Mouse (Mus musculus) lung, adult 2 months (tissue): ENCODE results near the gene Tssk1. TPM values are rescaled to one million over a fixed set of nuclear protein-coding genes. Genes with fewer than 3 reads are reported as not detected.
A peak's percentile ranks its signal among the peaks of the same experiment; 100 is the strongest.

Experiments
- DNase-seq: peaks from one replicate; pipeline ENCODE4 v3.0.0; 2022
- H3K4me1 ChIP-seq: fragments of 200-500 bp; 2 replicates; pipeline ENCODE4 v1.6.1; 2011; ENCODE audit warnings: low read length; ENCODE audit not compliant: control insufficient read depth, insufficient read depth
- H3K4me3 ChIP-seq: fragments of 200-500 bp; replicated peaks from 2 replicates; pipeline ENCODE3; 2011; ENCODE audit warnings: low read depth, mild to moderate bottlenecking, control low read depth, low read length; ENCODE audit errors: extremely low read depth
- CTCF ChIP-seq: fragments of 200-500 bp; IDR thresholded peaks from 2 replicates; pipeline ENCODE4 v1.5.1; 2011; ENCODE audit warnings: mild to moderate bottlenecking, low read length, control low read depth; ENCODE audit not compliant: insufficient read depth
- POLR2A ChIP-seq: fragments of 200-500 bp; IDR thresholded peaks from 2 replicates; pipeline ENCODE4 v1.6.1; 2011; ENCODE audit warnings: low read depth, mild to moderate bottlenecking, control low read depth, low read length, borderline replicate concordance; ENCODE audit errors: extremely low read depth
- WGBS: fragments of 180-500 bp; shearing (Covaris S2); methylation state at CpG from one replicate; pipeline ENCODE4 v1.1.7; 2018; 5-methylcytosine and 5-hydroxymethylcytosine counted together
- polyA plus RNA-seq: library from polyadenylated mRNA; depleted of rRNA; stranded (reverse); fragments of >200 nt; gene quantifications from 2 replicates; pipeline ENCODE4 v1.2.3, GENCODE M21; 2012

Gene Tssk1
- polyA plus RNA-seq, 1 experiment: 0.09 TPM

DNA sequence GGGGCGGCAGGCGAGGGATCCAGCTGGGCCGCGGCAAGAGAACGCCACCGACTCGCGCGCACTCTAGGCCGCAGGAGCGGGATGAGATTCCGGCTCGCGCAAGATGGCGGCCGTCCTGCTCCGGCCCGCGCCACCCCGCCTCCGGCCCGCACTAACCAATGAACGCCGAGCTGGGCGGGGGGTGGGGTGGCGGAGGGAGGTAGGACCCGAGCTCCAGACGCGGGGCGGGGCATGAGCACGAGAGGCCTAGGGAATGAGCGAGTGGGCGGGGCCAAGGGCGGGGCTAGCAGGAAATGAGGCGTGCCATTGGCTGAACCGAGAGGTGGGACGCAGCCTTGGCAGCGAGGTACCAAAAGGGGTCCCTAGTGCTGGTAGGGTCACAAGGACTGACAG lies 2.5 kb upstream of the Tssk1 start, which contains the start of gene Gm20518:
TSS of gene Gm20518 (minus strand) at position 105 of the 393 bp plus-strand sequence.
- TF ChIP-seq POLR2A (peak; percentile 73; the same call in 1 of the 2 replicates), CTCF (no peak)
- under 1% methylated on average over 32 of the region's 38 CpGs for WGBS
- Histone ChIP-seq H3K4me3 (peak within 1 kb of the TSS; percentile 67), H3K4me1 (peaks cover 7% of the 10 kb centered on the region; the same call in 1 of the 2 replicates)
- peak; percentile 98 for DNase-seq

DNA sequence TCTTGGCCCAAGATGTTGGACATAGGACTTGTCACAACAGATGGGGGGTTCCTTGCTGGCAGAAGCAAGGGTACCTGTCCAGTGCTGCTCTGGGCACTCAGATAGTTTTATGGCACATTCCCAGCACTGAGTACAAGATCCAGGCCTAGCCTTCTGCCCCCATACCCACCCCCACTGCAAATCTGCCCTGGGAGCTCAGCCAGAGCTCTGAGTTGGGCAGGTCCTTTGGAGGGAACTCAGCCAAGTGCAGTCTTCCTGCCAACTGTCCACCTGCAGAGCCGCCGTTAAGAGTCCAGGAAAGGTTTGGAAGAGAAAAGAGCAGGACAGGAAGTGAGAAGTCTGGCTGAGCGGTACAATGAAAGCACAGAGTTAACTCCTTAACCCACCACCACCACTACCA lies 1.4 kb upstream of the Tssk1 start:
- Histone ChIP-seq H3K4me1 (peaks cover 7% of the 10 kb centered on the region; the same call in 1 of the 2 replicates), H3K4me3 (no peak overlapping the region)
- TF ChIP-seq CTCF (no peak), POLR2A (no peak)
- 33% methylated on average over 3 of the region's 3 CpGs for WGBS
- peak; percentile 37 for DNase-seq

DNA sequence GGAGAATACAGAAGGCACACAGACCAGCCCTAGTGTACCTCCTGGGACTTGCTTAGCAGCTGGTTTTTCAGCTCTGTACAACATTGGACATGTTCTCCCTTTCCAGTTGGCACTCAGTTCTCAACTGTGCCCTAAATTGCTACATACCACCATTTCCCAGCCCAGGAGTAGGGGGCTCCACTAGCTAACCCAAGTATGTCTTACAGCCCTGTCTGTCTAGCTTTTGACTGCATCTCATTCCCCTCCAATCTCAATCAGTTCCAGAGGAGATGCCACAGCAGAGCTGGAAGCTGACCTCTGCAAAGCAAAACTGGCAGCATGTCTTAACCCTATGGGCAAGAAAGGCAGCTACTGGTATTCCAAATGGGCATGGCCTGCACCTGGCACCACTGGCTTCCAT lies 2.1 kb downstream of the Tssk1 start:
- no peak for DNase-seq
- no peak overlapping the region for H3K4me3 ChIP-seq
- H3K4me1 ChIP-seq: no peaks in the 10 kb centered on the region
- TF ChIP-seq POLR2A: no peak
- TF ChIP-seq CTCF: no peak

DNA sequence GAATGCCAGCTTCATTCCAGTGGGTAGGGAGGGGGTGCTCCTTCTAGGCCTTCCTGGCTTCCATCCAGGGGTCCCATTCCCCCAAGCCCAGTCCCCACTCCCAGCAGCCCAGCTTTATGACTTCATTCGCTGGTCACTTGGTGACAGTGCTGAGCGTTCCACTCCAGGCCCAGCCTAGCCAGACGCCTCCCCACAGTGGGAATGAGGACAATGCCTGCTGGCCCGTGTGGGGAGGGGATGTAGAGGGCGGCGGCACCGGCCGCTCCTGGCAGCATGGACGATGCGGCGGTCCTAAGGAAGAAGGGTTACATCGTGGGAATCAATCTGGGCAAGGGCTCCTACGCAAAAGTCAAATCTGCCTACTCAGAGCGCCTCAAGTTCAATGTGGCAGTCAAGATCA lies 4.4 kb downstream of the Tssk1 start, which contains the start of the genes Dgcr2 and Tssk2:
TSS of gene Dgcr2 (minus strand) at position 101 of the 400 bp plus-strand sequence.
TSS of gene Tssk2 (plus strand) at position 176 of the 400 bp plus-strand sequence.
- no peak for DNase-seq
- Histone ChIP-seq H3K4me3 (no peak within 1 kb of the TSS), H3K4me1 (no peaks in the 10 kb centered on the region)
- 90% methylated on average over 14 of the region's 14 CpGs for WGBS
- TF ChIP-seq CTCF (no peak), POLR2A (no peak)

DNA sequence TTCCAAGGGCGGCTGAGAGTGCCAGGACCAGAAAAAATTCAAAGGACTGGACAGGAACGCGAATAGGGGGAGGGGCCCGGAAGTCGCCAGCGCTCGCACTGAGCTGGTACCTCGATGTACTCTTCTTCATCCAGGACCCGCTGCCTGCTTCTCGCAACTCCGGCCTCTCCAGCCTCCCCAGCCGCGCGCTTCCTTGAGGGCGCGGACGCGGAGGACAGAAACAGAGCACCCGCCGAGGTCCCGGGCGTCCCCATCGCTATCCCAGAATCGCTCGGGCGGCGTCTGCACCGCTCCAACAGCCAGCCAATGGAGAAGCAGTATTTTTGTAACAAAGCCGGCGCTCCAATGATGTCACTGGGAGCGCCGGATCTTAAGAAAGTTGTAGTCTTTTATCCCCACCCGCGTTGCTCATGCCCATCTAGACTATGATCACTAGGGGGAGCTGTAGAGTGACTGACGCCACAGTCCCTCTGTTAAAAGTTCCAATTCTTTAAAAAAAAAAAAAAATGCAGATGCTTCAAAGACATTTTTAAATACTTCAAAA lies 17.1 kb downstream of the Tssk1 start, which contains the start of gene Ess2:
TSS of gene Ess2 (minus strand) at position 297 of the 544 bp plus-strand sequence.
- no peaks in the 10 kb centered on the region for H3K4me1 ChIP-seq
- H3K4me3 ChIP-seq: peak within 1 kb of the TSS; percentile 93
- peak; percentile 86 for DNase-seq
- TF ChIP-seq POLR2A (peak; percentile 67; the same call in 1 of the 2 replicates), CTCF (peak; percentile 65)
- under 1% methylated on average over 35 of the region's 35 CpGs for WGBS

DNA sequence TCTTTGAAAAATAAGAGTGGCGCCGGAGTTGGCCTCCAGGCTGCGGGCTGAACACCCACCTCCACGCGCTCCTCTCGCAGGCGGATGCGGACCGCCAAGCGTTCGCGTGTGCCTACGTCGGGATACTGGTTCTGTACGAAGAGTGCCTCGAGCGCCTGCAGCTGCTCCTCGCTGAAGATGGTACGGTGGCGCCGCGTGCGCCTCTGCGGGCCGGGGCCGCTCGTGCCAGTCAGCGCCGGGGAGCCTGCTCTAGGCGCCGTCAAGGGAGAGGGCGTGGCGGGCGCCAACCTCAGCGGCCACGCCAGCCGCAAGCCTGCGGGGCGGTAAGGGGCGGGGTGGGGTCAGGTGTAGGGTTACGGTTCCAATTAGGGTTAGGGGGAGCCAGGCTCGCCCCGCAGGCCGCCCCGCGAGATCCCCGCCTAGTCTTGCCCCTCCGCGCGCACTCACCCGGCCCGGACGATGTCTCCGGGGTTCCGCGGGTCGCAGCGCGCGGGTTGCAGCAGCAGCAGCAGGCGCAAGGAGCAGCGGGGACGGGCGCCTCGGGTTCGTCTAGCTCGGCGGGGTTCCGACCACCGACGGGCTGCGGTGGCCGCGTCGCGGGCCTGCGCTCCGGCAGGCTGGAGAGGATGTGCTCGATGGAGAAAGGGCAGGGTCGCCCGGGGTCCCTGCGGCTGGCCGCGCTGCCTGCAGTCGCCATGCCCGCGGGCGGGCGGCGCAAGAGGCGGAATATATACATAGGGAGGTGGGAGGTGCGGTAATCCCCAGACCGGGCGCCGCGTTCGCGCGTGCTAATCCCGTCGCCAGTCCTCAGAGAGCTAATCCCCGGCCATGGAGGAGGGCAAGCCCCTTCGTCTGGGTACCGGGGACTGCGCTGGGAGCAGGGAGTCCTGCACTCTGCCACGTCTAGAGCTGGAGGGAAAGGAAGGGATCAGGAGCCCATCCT lies 20.6 kb downstream of the Tssk1 start, which contains the start of gene Gsc2:
TSS of gene Gsc2 (minus strand) at position 753 of the 943 bp plus-strand sequence.
- TF ChIP-seq POLR2A (no peak), CTCF (no peak)
- Histone ChIP-seq H3K4me3 (no peak within 1 kb of the TSS), H3K4me1 (no peaks in the 10 kb centered on the region)
- WGBS: under 1% methylated on average over 100 of the region's 106 CpGs
- no peak for DNase-seq

DNA sequence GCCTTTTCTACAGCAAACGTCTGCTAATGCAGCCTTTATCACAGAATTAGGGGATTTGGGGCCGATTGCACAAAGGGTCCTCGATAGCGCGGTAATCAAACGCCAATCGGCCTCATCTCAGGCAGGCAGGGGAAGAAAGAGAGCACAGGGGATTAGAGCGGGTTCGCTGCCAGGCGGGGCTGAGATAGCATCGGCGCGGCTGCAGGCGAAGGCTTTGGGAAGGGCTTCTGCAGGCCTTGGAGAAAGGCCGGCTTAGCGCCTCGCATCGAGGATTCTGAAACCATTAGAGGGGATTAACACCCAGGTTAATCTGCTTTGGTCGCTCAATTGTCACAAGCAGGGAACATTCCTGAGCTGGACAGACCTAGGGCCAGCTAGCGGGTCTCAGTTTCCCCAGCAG lies 26.6 kb downstream of the Tssk1 start:
- no peak for DNase-seq
- H3K4me1 ChIP-seq: peaks cover 7% of the 10 kb centered on the region
- no peak overlapping the region for H3K4me3 ChIP-seq
- 31% methylated on average over 20 of the region's 20 CpGs for WGBS
- no peak for TF ChIP-seq POLR2A
- TF ChIP-seq CTCF: no peak

DNA sequence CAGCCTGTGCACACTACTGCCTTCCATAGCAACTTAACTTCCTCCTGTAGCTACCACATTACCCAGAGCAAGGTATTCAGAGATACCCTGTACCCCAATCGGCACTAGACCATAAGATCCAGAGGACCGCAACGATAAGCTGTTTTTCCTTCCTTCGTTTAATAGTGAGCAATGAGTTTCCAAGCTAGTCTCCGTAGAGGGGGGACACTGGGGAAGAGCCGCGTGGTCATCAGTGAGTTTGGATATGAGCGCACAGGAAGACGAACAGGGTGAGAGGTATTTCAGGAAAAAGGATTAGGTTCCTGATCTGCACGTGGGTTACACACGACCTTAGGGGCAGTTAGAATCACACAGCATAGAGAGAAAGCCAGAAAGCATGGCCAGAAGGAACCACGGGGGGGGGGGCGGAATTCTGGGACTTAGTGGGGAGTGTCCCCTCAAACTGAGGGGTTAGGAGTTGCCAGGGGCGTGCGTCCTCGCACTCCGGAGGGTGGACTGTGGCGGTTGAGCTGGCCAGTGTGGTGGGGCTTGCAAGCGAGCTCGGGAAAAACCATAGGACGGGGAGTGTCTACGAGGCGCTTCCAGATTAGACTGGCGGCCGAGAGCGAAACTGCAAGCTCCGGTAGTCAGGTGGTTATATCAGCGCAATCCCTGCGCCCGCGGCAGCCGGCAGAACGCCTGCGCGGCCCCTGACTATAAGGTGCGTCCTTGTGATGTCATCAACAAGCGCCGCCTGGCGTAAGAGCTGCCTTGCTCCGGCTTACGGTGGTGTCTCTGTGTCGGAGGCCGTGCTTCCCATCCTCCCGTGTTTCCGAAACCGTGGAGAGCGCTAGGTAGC lies 27.5 kb downstream of the Tssk1 start:
- TF ChIP-seq CTCF: peak; percentile 43
- TF ChIP-seq POLR2A: peak; percentile 95
- Histone ChIP-seq H3K4me3 (peak overlapping the region; percentile 87), H3K4me1 (peaks cover 7% of the 10 kb centered on the region)
- under 1% methylated on average over 46 of the region's 47 CpGs for WGBS
- DNase-seq: peak; percentile 95

DNA sequence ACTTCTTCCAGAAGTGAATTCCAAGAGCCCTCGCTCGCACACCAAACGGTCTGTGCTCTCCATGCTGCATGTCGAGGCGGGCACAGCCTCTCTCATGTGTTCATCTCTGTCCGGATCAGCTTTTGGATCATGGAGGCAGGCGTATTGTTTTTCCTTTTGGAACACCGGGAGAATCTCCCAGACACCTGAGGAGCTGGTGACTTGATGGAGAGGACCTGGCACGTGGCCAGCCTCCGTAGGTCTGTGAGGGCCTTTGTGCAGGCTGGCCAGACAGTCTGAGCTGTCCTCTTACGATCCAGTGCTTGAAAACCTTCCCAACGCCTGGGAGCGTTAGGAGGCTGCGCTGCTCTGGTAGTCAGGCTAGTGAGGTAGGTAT lies 28.1 kb downstream of the Tssk1 start:
- peaks cover 7% of the 10 kb centered on the region for H3K4me1 ChIP-seq
- TF ChIP-seq POLR2A (no peak), CTCF (no peak)
- H3K4me3 ChIP-seq: peak overlapping the region; percentile 72
- DNase-seq: no peak
- WGBS: under 1% methylated on average over 14 of the region's 14 CpGs
